Mouse (Mus musculus) urinary bladder, postnatal 14 days (tissue): ENCODE measurements around the gene Cfap54.

Experiments
- DNase-seq: peaks from one replicate; pipeline ENCODE4 v3.0.0; 2021; ENCODE audit warnings: low spot score

Gene Cfap54

GRCm38 (mm10) chr10:93081133-93081779 lies at the start of gene Cfap54:
Gene Cfap54, minus strand, starts transcription at chr10:93081618.
- peak; percentile 88 for DNase-seq

GRCm38 (mm10) chr10:93130456-93130940 lies 49.1 kb upstream of the Cfap54 start:
- peak; percentile 25 for DNase-seq

DNA sequence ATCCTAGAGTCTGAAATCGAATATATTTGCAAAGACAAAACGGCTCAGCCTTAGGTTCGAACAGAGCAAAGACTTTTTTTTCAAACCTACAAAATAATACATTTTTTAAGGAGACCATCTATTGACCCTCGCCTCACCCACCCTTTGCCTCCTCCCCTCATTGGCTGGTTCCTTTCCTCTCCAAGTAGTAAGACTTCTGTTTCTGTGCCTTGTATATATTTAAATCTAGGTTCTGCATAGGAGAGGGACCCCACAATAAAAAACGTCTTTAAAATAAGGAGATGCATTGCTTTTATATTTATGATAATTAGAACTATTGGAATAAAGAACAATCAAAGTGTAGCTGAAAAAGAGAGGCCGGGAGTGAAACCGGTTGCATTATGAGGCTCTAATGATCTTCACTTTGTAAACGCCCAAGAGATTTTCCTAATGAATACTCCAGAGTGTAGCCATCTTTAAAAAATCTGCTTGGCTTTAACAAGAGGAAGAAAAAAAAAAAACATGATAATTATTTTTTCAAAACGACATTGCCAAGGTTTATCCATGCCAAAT lies 48.6 kb upstream of the Cfap54 start:
- no peak for DNase-seq

DNA sequence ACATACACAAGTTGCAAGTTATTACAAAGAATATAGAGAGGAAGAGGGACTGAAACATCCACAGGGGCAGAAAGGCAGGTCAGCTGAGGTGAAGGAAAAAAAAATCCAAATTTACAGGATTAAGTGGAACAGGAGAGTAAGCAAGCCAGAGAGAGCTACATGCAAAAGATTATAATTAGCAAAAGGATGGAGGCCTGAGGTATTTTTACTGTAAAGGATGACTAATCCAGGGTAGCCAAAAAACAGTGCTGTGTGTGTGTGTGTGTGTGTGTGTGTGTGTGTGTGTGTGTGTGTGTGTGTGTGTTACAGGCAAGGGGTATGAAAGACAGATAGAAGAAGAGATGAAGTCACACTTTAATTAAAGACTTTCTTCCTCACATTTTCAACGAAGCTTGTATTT lies 47.9 kb upstream of the Cfap54 start:
- no peak for DNase-seq

DNA sequence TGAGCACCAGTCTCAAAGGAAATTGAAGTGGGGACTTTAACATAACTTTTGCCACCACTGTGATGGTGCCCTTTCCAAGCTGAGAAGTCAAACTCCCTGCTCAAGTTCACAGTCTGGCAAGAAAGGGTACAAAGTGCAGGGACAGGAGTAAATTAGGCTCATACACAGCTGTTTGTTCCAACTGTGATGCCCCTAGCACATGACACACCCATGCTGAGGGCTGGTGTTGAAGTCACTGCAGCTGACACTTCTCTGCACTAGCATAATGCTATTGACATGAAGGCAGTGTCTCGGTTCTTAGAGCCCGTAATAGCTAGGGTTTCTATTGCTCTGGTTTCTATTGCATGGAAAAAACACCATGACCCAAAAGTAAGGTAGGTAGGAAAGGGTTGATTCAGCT lies 47.1 kb upstream of the Cfap54 start:
- DNase-seq = no peak

GRCm38 (mm10) chr10:93126025-93126424 lies 44.6 kb upstream of the Cfap54 start:
- no peak for DNase-seq

DNA sequence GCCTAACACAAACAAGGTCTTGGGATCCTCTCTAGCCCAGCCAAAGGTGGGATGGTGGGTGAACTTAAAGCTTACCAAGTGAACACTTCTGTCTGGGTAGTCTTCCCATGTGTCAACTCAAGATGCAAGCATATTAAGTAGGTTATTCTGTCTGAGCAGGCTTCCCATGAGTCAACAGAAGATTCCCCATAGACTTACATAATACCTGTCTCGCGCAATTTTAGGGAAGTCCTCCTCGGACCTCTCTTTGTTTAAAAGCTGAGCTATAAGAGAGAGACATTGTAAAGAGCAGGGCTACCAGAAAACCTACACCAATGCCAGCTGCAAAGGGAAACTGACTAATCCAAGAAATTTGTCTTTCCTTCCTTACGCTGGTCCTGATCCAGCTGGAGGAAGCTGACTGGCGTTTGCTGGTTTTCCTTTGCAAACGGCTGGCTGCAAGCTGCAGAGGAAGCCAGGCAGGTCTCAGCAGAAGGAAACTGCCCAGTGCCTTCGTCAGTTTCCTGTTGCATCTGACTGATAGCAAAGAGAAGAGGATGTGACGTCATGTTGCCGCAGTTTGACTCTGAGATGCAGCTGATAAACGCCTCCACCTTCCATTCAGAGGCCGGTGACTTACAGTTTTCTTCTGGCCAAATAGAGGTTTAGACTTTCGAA lies 42.7 kb upstream of the Cfap54 start:
- peak; percentile 20 for DNase-seq

DNA sequence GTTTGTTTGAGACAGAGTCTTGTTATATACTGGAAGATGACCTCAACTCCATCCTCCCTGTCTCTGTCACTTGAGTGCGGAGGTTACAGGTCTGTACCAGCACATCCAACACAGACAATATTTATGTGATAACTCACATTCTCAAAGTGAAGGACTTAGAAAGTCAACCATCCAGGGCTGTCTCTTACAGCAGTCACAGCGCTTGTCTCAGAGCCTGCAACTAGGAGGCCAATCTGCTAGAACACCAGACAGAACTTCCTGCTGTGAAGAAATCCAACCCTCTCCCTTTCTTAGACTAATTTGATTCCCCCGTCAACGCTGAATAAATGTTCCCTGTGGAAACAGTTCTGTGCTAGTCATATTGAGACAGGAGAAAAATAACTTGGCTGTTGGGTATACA lies 41.9 kb upstream of the Cfap54 start:
- DNase-seq = no peak

GRCm38 (mm10) chr10:93122399-93123184 lies 41.2 kb upstream of the Cfap54 start:
- no peak for DNase-seq

GRCm38 (mm10) chr10:93121262-93121860 lies 39.9 kb upstream of the Cfap54 start:
- DNase-seq = no peak

GRCm38 (mm10) chr10:93119809-93120208 lies 38.4 kb upstream of the Cfap54 start:
- DNase-seq = no peak

DNA sequence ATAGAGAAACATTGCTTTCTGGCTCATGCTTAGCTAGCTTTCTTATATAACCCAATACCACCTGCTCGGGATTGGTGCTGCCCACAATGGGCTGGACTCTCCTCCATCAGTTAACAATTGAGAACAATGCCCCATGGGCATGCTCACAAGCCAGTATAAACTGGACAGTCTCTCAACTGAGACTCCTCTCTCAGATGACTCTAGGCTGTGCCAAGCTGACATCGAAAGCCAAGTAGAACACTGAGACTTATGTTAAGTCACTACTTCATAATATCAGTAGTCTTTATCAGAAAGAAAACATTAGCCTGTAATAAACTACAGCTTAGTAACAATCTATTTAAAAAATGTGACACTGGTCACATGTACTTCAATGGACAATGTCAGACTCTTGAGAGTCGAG lies 35.2 kb upstream of the Cfap54 start:
- DNase-seq = no peak

DNA sequence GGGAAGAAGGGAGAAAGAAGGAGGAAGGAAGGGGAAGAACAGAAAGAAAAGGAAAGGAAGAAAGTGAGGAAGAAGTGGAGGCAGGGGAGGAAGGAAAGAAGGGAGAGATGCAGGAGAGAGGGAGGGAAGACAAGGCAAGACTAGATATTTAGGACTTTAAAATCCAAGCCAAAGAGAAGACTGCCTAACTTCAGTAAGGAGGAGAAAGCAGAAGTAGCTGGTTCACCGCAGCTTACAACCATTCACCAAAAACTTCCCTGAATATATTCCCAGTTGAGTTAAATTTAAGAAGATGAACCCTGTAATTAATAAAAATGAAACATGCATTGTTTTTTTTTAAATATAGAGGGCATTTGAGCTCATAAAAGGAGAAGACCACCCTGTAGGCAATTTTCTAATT lies 34.3 kb upstream of the Cfap54 start:
- no peak for DNase-seq

DNA sequence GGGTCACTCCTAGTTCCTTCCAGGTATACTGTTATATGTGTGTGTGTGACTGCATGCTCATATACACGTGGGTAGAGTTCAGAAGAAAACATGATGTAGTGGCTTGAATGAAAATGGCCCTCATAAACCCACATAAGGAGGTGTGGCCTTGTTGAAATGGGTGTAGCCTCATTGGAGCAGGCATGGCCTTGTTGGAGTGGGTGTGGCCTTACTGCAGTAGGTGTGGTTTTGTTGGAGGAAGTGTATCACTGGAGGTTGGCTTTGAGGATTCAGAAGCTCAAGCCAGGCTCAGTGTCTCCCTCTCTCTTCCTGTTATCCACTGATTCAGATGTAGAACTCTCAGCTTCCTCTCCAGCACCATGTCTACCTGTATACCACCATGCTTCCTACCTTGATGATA lies 33.4 kb upstream of the Cfap54 start:
- DNase-seq = no peak

- DNase-seq = no peak
Observed at GRCm38 (mm10) chr10:93113968-93114367, 32.5 kb upstream of the Cfap54 start.

DNA sequence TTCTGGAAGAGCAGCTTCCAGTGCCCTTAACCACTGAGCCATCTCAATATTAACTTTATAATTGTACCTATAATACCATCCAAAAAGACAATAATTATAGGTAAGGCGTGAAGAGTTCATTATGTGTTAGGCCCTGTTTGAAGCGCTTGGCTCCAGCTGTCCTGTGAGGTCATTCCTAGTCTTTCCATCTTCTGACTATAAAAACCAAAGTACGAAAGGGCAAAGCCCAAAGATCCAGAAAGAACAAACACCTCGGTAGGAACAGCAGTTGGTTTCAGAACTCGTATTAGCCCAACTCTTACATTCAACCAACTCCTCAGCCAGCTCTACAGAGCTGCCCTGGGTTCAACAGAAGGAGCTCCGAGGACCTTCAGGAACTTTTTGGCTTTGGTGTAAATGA lies 30.6 kb upstream of the Cfap54 start:
- no peak for DNase-seq

DNA sequence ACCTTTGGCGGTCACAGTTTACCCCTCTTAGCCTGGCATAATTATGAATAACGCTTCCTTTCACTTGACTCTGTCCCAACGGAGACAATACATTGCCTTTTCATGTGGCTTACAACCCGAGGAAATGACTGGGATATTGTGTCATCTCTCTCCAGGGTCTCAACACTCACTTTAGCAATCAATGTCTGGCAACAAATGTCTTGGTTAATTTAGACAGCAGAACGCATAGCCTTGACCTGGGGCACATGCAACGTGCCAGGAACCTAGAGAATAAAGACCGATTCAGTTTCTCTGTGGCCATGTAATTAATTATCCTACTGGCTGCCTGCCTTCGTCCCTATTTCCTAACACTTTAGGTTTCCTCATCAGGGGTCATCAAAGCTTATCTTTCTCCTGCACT lies 30.0 kb upstream of the Cfap54 start:
- no peak for DNase-seq

- no peak for DNase-seq
Observed at GRCm38 (mm10) chr10:93105358-93105757, 23.9 kb upstream of the Cfap54 start.

- DNase-seq = no peak
Observed at GRCm38 (mm10) chr10:93104357-93104756, 22.9 kb upstream of the Cfap54 start.

- no peak for DNase-seq
Observed at GRCm38 (mm10) chr10:93103676-93104075, 22.3 kb upstream of the Cfap54 start.

GRCm38 (mm10) chr10:93102321-93102720 lies 20.9 kb upstream of the Cfap54 start:
- no peak for DNase-seq

GRCm38 (mm10) chr10:93098211-93098805 lies 16.9 kb upstream of the Cfap54 start:
- DNase-seq = no peak
